Mouse (Mus musculus): ENCODE data around the gene Hs3st5.

DNA sequence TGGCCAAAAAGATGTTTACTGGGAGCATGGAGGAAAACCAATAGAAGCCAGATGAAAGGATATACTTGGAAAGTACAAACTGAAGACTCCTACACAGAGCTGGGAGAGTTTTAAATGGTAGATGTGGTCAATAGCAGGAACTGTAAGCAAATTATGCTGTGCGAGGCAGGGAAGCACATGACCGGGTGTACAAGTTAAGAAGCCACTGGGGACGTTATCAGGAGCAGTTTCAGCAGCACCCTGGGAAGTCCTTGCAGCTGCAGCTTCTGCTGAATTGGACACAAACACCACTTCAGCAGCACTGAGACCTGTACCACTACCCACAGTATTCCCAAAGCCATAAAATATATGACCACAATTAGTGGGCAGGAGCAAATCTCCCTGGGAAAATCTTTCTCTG is 31.8 kb upstream of the Hs3st5 start:
- TF ChIP-seq POLR2A (IDR thresholded peaks at IDR 0.05; ENCODE audit: borderline replicate concordance, extremely low read depth, low read depth, low read length) (no peak), CTCF (IDR thresholded peaks at IDR 0.05; ENCODE audit: insufficient read depth, low read length) (no peak)
